Mouse (Mus musculus): ENCODE measurements around the gene Rec8. TPM values are rescaled to one million over a fixed set of nuclear protein-coding genes. Genes with fewer than 3 reads are reported as not detected.

Rec8 gene
- polyA plus RNA-seq, 1 experiment from 2014 or later, result 4.5 TPM

DNA sequence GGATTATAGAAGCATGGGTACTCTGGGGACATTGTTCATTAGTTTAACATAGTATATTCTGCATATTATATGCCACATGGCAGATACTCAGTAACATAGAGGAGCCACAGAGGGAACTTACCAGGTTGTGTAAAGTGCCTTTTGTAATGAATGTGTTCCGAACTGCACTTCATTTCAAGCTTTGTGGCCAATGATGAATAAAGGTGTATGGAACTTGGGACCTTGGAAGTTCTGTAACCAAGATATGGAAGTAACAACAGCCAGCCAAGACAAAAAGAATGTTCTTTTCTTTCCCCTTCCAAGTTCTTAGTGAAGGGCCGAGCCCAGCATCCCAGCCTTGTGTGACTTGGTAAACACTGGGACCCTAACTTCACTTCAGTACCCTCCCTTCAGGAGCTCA lies 32.0 kb downstream of the Rec8 start, which contains the start of gene Tssk4:
Gene Tssk4, plus strand, starts transcription at position 301 of the 400 bp plus-strand sequence.
- Histone ChIP-seq H3K27ac (replicated peaks) (no peak within 1 kb of the TSS), H3K4me3 (ENCODE audit: low read depth, low read length) (no peak within 1 kb of the TSS), H3K27me3 (ENCODE audit: control insufficient read depth, insufficient read depth, low read length) (no peaks in the 10 kb centered on the region), H3K36me3 (ENCODE audit: control insufficient read depth, insufficient read depth, low read length) (no peaks in the 10 kb centered on the region), H3K4me1 (replicated peaks; ENCODE audit: control insufficient read depth, insufficient read depth) (no peaks in the 10 kb centered on the region; the same call in 1 of the 2 replicates), H3K4me2 (replicated peaks; ENCODE audit: low read depth) (no peak within 1 kb of the TSS), H3K9me3 (ENCODE audit: control insufficient read depth, low read length) (no peaks in the 10 kb centered on the region), H3K9ac (ENCODE audit: low read length) (no peak within 1 kb of the TSS)
- DNase-seq (ENCODE audit: low spot score) (no peak), ATAC-seq (ENCODE audit: low FRiP score, low TSS enrichment) (no peak)
- TF ChIP-seq CTCF (IDR thresholded peaks at IDR 0.05; ENCODE audit: low read depth), result no peak
- TF ChIP-seq EP300 (optimal IDR thresholded peaks at IDR 0.05), result no peak
- 96% methylated on average over 2 of the region's 2 CpGs for WGBS

DNA sequence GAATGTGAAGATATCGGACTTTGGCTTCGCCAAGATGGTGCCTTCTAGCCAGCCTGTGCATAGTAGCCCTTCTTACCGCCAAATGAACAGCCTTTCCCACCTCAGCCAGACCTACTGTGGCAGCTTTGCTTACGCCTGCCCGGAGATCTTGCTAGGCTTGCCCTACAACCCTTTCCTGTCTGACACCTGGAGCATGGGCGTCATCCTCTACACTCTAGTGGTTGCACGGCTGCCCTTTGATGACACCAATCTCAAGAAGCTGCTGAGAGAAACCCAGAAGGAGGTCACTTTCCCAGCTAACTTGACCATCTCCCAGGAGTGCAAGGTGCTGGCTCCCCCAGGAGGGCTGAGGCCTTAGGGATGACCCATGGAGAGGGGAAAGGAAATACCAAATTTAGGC lies 33.7 kb downstream of the Rec8 start:
- 85% methylated on average over 7 of the region's 7 CpGs for WGBS
- DNase-seq (ENCODE audit: low spot score) (no peak), ATAC-seq (ENCODE audit: low FRiP score, low TSS enrichment) (no peak)
- H3K4me1 ChIP-seq (replicated peaks; ENCODE audit: control insufficient read depth, insufficient read depth), result no peaks in the 10 kb centered on the region
- H3K27ac ChIP-seq (replicated peaks), result no peak overlapping the region
- H3K9ac ChIP-seq (ENCODE audit: low read length), result no peak overlapping the region
- no peak overlapping the region for H3K4me3 ChIP-seq (ENCODE audit: low read depth, low read length)
- no peak overlapping the region for H3K4me2 ChIP-seq (replicated peaks; ENCODE audit: low read depth)
- TF ChIP-seq CTCF (IDR thresholded peaks at IDR 0.05; ENCODE audit: low read depth) (no peak), EP300 (optimal IDR thresholded peaks at IDR 0.05) (no peak)
- no peaks in the 10 kb centered on the region for H3K27me3 ChIP-seq (ENCODE audit: control insufficient read depth, insufficient read depth, low read length)
- H3K9me3 ChIP-seq (ENCODE audit: control insufficient read depth, low read length), result no peaks in the 10 kb centered on the region
- H3K36me3 ChIP-seq (ENCODE audit: control insufficient read depth, insufficient read depth, low read length), result no peaks in the 10 kb centered on the region

DNA sequence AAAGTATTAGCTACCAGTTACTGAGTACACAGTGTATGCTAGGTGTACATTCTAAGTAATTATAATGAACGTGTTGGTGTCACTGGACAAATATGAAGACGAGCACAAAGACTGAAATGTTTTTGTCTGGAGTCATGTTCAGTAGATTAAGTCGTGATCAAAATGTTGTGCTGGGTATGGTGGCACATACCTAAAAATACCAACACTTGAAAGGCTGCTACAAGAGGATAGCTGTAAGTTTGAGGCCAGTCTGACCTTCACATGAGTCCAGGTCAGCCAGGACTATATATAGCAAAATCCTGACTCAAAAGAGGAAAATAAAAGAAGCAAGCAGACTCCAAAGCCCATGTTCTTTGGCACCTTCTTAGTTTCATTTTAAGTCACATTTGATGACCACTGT lies 39.1 kb downstream of the Rec8 start:
- no peaks in the 10 kb centered on the region for H3K27me3 ChIP-seq (ENCODE audit: control insufficient read depth, insufficient read depth, low read length)
- H3K9ac ChIP-seq (ENCODE audit: low read length), result no peak overlapping the region
- no peak for TF ChIP-seq CTCF (IDR thresholded peaks at IDR 0.05; ENCODE audit: low read depth)
- no peak overlapping the region for H3K4me2 ChIP-seq (replicated peaks; ENCODE audit: low read depth)
- DNase-seq (ENCODE audit: low spot score) (no peak), ATAC-seq (ENCODE audit: low FRiP score, low TSS enrichment) (no peak)
- H3K9me3 ChIP-seq (ENCODE audit: control insufficient read depth, low read length), result no peaks in the 10 kb centered on the region
- WGBS, result 79% methylated on average over 3 of the region's 3 CpGs
- no peak overlapping the region for H3K27ac ChIP-seq (replicated peaks)
- H3K36me3 ChIP-seq (ENCODE audit: control insufficient read depth, insufficient read depth, low read length), result no peaks in the 10 kb centered on the region; the same call in 1 of the 2 replicates
- H3K4me3 ChIP-seq (ENCODE audit: low read depth, low read length), result no peak overlapping the region
- no peaks in the 10 kb centered on the region; the same call in 1 of the 2 replicates for H3K4me1 ChIP-seq (replicated peaks; ENCODE audit: control insufficient read depth, insufficient read depth)

DNA sequence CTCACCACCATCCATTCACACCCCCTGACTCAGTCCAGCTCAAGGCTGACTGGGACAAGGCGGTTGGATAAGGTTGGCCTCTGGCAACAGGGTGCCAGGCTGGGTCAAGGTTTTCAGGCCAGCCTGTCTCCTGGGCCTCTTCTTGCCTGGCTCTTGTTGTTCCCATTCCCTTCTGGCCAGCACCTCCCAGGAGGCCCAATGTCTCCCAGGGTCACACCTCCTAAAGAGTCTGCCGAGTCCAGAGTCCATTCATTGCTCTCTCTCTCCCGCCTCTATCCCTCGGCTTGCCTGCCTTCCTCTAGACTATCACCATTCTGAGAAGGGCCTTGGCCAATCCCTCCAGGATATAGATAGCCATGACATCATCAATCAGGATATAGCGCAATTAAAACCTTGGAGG lies 40.2 kb downstream of the Rec8 start:
- Histone ChIP-seq H3K36me3 (ENCODE audit: control insufficient read depth, insufficient read depth, low read length) (no peaks in the 10 kb centered on the region; the same call in 1 of the 2 replicates), H3K9ac (ENCODE audit: low read length) (no peak overlapping the region), H3K9me3 (ENCODE audit: control insufficient read depth, low read length) (no peaks in the 10 kb centered on the region), H3K27me3 (ENCODE audit: control insufficient read depth, insufficient read depth, low read length) (no peaks in the 10 kb centered on the region), H3K4me3 (ENCODE audit: low read depth, low read length) (no peak overlapping the region), H3K27ac (replicated peaks) (no peak overlapping the region), H3K4me1 (replicated peaks; ENCODE audit: control insufficient read depth, insufficient read depth) (no peaks in the 10 kb centered on the region; the same call in 1 of the 2 replicates), H3K4me2 (replicated peaks; ENCODE audit: low read depth) (no peak overlapping the region)
- DNase-seq (ENCODE audit: low spot score), result peak; percentile 24
- TF ChIP-seq CTCF (IDR thresholded peaks at IDR 0.05; ENCODE audit: low read depth), result no peak
- TF ChIP-seq EP300 (optimal IDR thresholded peaks at IDR 0.05), result no peak
- peak; percentile 83 for ATAC-seq (ENCODE audit: low FRiP score, low TSS enrichment)
- 79% methylated on average over 5 of the region's 5 CpGs for WGBS

DNA sequence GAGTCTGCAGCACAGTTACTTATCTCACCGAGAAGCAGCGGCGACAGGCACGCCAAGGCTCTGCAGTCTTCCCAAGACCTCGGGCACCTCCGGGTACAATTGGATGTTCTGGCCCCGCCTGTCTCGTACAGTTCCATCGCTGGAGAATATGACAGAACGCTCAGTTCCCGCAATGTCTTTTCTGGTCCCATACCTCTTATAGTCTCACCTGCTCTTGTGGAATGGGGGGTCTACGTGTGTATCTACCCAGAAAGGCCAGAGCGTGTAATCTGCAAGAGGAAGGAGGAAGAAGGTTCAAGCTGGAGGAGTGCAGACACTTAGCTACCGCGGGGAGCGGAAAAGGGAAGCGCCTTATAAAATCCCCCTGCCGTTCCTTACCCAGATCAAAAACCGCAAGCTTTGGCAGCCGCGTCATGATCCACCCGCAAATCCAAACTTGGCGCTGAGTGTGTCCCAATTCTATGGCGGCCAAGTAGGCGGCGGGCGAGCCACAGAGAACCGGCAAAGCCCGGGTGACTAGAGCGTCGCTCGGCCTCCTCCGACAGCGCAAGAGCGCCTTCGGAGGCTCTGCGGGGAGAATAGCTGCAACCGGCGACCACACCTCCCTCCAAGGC lies 42.2 kb downstream of the Rec8 start, which contains the start of gene Mdp1:
Gene Mdp1, minus strand, starts transcription at position 549 of the 614 bp plus-strand sequence.
- Histone ChIP-seq H3K9ac (ENCODE audit: low read length) (peak within 1 kb of the TSS; percentile 79), H3K4me1 (replicated peaks; ENCODE audit: control insufficient read depth, insufficient read depth) (no peaks in the 10 kb centered on the region; the same call in 1 of the 2 replicates), H3K9me3 (ENCODE audit: control insufficient read depth, low read length) (no peaks in the 10 kb centered on the region), H3K27ac (replicated peaks) (peak within 1 kb of the TSS; percentile 75), H3K27me3 (ENCODE audit: control insufficient read depth, insufficient read depth, low read length) (no peaks in the 10 kb centered on the region), H3K4me2 (replicated peaks; ENCODE audit: low read depth) (peak within 1 kb of the TSS; percentile 70), H3K36me3 (ENCODE audit: control insufficient read depth, insufficient read depth, low read length) (no peaks in the 10 kb centered on the region; the same call in 1 of the 2 replicates), H3K4me3 (ENCODE audit: low read depth, low read length) (peak within 1 kb of the TSS; percentile 78)
- ATAC-seq (ENCODE audit: low FRiP score, low TSS enrichment) (peak; percentile 92), DNase-seq (ENCODE audit: low spot score) (peak; percentile 88)
- under 1% methylated on average over 39 of the region's 39 CpGs for WGBS
- TF ChIP-seq CTCF (IDR thresholded peaks at IDR 0.05; ENCODE audit: low read depth) (peak; percentile 67), EP300 (optimal IDR thresholded peaks at IDR 0.05) (peak; percentile 71)

DNA sequence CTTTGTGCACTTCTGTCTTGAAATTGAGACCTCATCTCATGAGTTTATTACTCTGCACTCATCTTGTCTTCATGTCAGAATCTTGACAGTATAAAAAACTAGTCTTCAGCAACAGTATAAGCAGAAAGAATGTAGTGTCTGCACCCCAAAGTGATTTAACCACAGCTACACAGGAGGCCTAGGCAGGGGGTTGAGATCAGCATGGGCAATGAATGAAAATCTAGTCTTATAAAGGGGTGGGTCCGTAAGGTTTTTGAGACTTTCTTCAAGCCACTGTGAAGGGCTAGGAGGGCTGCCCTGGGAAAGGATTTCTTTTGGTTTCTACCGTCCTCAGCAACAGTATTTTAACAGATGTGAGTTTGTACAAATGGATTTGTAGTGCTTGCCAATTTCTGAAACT lies 42.8 kb downstream of the Rec8 start:
- DNase-seq (ENCODE audit: low spot score) (no peak), ATAC-seq (ENCODE audit: low FRiP score, low TSS enrichment) (no peak)
- Histone ChIP-seq H3K4me3 (ENCODE audit: low read depth, low read length) (no peak overlapping the region), H3K4me1 (replicated peaks; ENCODE audit: control insufficient read depth, insufficient read depth) (no peaks in the 10 kb centered on the region; the same call in 1 of the 2 replicates), H3K27me3 (ENCODE audit: control insufficient read depth, insufficient read depth, low read length) (no peaks in the 10 kb centered on the region), H3K9ac (ENCODE audit: low read length) (no peak overlapping the region), H3K36me3 (ENCODE audit: control insufficient read depth, insufficient read depth, low read length) (no peaks in the 10 kb centered on the region; the same call in 1 of the 2 replicates), H3K9me3 (ENCODE audit: control insufficient read depth, low read length) (no peaks in the 10 kb centered on the region), H3K27ac (replicated peaks) (no peak overlapping the region; the same call in 1 of the 2 replicates), H3K4me2 (replicated peaks; ENCODE audit: low read depth) (no peak overlapping the region)
- 30% methylated on average over 2 of the region's 2 CpGs for WGBS
- TF ChIP-seq EP300 (optimal IDR thresholded peaks at IDR 0.05) (no peak), CTCF (IDR thresholded peaks at IDR 0.05; ENCODE audit: low read depth) (no peak)
